Mouse (Mus musculus) thymus, postnatal 0 days (tissue): ENCODE data around the gene Dpp8. TPM values are rescaled to one million over a fixed set of nuclear protein-coding genes. Genes with fewer than 3 reads are reported as not detected.
"Not testable (repeated sequence)": the region's sequence is repeated elsewhere in the genome, so short reads cannot be mapped to it uniquely, and the experiment has no call there.

Source experiments
- DNase-seq: peaks from one replicate; pipeline ENCODE4 v3.0.0-alpha.2; 2015; ENCODE audit warnings: low spot score
- polyA plus RNA-seq: library from polyadenylated mRNA; unstranded; fragments of >200 nt; fragmentation: Nextera tagmentation; extraction: Ambion mirVana; gene quantifications from 2 replicates; pipeline ENCODE4 v1.2.1, GENCODE M21; 2015

Dpp8 gene
- polyA plus RNA-seq, result 29.4 and 30.6 TPM in 2 replicates

DNA sequence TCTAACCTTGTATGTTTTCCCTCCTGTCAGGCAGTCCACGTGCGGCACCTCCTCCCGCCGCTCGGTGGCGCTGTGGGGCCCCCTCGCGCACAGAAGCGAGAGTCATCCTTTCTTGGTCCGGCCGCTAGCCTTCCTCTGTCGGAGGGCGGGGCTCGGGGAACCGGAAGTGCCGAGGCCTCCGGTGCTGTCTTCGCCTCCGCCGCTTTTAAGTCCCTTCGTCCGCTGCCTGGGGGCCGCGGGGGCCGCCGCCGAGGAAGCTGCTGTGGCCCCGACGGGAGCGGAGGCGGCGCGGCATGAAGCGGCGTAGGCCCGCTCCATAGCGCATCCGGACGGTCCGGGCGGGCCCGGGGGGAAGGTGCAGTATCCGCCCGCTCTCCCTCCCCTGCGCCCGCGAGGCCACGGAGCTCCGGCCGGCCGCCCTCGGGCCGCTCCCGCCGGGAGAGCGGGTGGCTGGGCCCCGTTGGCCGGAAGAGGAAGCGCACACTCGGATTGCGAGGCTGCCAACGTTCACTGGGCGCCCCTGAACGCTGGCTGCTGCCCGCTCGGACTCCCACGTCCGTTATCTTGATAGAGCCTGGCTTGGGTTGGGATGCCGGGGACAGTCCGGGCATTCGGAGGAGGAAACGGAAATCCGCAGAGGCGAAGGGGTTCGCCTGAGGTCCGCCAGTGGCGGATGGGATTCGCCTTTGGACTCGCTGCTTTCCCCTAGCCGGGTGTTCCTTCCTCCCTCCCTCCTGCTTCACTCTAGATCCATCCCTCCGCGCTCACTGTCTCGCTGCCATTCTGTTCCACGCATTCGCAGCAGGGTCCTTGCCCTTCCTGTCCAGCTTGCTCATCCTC lies at the start of gene Dpp8:
Gene Dpp8 (plus strand): TSS at position 146 of the 840 bp plus-strand sequence.
- peak; percentile 96 for DNase-seq

DNA sequence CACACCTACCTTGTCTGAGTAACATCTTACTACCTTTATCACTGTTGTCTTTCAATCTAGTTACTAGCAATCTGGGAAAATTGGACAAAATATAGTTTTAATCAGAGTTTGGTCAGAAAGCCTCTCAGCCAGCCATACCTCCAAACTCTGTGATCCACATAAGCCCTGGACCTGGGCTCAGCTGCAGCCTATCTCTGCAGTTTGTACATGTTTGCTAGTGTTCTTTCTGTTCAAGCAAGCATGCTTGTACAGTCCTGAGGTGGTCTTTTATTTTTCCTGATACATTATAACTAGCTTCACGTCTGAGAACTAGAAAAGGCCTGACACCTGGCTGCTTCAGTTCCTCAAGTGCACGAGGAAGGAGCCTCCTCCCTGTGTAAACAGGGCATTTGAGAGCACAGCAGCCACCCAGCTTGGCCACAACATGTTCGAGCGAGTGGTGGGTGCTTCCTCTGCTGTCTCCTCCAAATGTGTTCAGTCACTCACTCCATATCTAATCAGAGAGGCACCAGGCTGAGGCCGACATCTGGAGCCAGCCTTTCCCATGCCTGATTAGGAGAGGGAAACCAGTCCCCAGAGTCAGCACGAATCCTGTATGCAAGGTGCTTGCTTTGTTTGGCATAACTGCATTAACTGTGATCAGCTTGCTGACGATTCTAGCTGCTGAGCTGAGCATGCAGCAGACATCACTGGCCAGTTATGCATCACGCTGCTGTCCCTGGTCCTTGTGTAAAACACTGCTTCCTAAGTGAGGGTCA lies 47.0 kb upstream of the Dpp8 start:
- DNase-seq, result no peak

DNA sequence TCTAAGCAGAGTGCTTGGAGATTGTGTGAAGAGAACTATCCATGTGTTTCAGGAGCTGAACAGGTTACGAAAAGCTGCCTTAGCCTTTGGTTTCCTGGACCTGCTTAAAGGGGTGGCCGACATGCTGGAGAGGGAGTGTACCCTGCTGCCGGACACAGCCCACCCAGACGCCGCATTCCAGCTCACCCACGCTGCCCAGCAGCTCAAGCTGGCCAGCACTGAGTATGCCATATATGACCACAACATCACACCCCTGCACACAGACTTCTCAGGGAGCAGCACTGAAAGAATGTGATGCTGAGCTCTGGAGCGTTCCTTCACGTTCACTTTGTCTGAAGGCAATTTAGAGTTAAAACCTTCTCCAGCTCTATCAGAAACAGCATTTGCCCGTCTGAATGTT lies 46.4 kb upstream of the Dpp8 start:
- DNase-seq, result no peak

DNA sequence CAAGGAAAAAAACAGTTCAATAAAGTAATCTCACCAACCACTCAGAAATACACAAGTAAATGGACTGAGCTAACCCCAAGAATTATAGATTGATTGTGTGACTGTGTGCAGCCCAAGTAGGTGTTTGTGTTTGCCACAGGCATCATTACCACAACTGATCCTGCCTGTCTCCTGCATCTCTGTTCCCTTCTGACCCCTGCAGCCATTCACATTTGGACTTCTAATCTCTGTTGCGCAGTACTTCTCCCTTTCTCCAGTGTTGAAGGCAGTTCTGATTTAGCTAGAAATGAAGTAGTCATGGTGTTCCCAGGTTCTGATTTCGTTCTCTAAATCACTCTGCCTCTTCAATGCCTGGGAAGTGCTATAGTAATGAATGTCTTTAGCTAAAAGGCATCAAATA lies 44.6 kb upstream of the Dpp8 start:
- DNase-seq, result no peak

DNA sequence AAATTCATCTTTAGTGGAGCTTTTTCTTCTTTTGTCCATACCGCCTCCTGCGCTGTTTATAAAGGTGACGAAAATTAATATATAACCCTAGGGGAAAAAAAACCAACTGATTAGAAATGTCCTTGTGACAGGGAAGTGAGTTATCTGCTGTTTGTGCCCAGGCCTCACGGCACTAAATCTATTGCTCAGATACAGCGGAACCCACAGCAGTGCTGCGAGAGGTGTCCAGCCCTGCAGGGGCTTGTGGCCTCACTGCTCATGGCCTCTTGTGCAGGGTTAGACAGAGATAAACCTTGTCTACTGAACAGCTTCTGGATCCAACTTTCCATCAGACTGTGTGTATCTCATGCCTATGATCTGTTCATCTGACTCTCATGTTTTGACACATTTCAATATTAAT lies 43.8 kb upstream of the Dpp8 start:
- DNase-seq, result no peak

DNA sequence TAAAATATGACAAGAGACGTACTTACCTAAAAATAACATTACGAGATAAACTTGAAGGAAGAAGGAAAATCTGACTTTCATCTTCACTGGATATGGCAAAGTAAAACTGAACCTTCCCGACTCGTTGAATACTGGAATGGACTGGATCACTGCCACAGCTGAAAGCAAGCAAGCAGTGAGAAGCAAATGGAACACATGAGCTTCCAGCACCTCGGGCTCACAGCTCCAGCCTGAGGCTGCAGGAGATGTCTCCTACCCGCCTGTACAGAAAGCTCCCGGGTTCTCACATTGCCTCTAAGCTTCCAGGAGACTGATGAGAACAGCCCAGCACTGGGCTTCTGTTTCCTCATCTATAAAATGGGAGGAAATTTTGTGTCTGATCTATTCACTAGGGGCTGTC lies 41.9 kb upstream of the Dpp8 start:
- DNase-seq, result no peak

DNA sequence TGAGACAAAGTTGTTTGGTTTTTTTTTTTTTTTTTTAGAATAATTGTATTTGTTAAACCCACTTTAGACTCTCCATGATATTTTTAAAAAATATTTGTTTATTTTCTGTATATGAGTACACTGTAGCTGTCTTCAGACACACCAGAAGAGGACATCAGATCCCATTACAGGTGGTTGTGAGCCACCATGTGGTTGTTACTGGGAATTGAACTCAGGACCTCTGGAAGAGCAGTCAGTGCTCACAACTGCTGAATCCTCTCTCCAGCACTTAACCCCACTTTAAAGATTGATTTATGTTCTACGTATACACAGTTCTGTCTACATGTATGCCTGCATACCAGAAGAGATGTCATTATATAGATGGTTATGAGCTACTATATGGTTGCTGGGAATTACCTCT lies 36.8 kb upstream of the Dpp8 start:
- not testable (repeated sequence) for DNase-seq

DNA sequence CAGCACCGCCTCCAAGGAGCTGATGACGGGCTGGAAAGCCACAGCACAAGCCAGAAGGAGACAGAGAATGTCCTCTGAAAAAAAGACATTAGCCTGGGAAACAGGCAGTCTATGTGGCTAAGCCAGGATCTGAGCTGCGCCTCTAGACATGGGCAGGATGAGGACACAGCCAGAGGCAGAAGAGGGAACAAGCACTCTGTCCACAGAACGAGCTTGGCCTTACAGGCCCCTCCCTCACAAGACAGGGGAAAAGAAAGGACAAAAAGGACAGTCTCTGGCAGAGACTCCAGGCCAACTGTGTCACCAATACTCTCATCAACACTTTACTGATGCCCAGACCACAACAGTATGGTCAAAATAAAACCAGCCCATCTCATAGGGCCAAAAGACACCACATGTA lies 30.7 kb upstream of the Dpp8 start:
- no peak for DNase-seq

DNA sequence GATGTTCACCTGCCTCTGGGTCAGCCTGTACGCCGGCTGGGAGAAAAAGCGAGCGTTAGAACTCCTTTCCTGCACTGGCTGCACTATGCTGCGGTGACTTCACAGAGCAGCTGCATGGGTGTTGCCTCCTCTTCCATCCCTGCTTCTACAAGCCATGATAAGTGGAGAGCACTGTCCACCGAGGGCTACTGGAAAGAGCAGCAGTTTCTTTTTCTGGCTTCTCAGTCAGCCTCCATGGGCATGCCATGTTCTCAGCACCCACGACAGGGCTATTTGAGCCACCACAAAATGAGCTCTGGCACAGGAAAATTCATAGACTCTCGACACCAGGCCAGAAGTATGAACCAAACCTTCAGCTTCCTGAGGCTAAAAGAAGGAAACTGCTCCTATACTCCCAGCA lies 26.5 kb upstream of the Dpp8 start:
- no peak for DNase-seq

DNA sequence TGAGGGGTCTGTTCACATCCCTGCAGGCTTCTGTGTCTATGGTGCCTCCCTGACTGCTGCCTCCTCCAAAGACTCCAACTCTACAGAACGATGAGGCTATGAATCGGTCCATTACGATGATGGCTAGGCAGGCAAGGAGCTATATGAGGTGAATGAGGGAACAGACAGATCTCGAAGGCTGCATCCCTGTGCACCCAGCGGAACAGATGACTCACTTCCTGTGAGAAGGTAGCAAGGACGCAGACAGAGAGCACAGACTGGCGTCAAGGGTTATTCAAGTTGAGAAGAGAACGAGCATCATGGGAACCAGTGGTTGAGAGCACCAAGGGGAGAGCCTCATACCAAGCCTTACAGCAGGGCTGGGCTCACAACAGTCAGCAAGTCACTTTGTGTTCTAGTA lies 21.6 kb upstream of the Dpp8 start:
- DNase-seq, result peak; percentile 32

DNA sequence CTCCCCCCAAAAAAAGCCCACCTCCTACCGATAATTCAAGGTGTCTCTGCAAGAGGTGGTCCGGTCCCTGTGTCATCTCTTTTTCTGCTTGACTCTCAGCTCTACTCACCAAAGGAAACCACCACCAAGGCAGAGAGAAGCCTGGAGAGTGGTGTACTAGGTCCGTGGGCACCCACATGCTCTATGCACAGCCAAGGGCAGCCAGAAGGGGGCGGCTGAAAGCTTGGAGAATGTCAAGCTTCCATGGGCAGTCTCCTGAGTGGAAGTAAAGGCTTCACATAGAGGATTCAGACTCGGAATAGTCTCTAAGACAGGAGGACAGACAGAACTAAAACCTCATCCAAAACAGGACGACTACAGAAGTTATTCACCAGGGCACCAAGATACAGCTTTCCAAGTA lies 20.9 kb upstream of the Dpp8 start:
- peak; percentile 3 for DNase-seq

DNA sequence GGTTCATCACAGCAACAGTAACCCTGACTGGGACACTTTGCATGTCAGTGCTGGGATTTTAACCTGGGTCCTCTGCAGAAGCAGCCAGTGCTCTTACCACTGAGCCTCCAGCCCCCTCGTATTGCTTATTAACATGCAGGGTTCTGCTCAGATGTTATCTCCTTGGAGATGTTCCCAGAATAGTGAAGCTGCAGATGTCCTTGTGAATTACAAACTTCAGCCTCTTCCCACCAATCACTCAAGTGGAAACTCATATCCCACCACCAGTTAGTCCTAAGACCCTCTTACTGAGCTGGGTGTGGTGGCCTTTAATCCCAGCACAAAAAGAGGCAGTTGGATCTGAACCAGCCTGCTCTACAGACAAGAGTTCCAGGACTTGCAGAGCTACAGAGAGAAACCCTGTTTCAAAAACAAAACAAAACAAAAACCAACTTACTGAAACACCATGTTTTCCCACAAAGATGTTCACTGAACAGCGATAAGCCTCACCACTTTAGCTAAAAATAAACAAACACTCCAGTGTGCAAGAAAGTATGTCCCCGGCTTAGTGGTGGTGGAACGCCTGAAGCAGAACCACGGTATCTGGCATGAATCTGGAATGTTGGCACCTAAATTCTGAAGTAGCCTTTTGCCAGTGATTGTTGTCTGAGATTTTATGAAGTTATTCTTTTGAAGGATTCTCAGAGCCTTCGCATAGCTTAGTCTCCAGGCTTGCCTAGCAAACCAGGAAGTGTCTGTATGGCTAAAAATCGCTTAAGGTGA lies 16.6 kb upstream of the Dpp8 start:
- no peak for DNase-seq

DNA sequence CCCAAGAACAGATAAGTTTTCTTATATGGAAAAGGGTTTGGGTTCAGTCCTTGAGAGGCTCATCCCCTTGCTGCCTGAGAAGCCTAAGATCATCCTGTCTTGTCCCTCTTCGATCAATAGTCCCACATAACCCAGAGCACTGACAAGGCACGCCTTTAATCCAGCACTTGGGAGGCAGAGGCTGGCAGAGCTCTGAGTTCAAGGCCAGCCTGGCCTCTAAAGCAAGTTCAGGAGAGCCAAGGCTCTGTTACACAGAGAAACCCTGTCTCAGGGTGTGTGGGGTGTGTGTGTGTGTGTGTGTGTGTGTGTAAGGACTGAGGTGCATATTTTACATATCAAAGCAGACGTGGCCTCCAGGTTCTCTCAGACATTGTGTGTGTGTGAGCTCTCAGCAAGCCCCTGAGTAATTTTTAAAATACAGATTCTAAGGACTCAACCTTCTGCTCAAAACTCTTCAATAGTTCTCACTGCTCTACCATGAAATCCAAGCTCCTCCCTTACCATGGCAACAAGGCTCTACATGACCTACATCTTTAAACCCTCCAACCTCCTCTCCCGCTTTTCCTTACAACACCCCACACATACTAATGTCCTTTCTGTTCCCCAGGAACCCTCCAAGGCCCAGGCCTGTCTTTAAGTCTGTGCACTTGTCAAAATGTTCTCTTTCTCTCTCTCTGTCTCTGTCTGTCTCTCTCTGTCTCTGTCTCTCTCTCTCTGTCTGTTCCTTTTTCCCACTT lies 15.8 kb upstream of the Dpp8 start:
- DNase-seq, result no peak

DNA sequence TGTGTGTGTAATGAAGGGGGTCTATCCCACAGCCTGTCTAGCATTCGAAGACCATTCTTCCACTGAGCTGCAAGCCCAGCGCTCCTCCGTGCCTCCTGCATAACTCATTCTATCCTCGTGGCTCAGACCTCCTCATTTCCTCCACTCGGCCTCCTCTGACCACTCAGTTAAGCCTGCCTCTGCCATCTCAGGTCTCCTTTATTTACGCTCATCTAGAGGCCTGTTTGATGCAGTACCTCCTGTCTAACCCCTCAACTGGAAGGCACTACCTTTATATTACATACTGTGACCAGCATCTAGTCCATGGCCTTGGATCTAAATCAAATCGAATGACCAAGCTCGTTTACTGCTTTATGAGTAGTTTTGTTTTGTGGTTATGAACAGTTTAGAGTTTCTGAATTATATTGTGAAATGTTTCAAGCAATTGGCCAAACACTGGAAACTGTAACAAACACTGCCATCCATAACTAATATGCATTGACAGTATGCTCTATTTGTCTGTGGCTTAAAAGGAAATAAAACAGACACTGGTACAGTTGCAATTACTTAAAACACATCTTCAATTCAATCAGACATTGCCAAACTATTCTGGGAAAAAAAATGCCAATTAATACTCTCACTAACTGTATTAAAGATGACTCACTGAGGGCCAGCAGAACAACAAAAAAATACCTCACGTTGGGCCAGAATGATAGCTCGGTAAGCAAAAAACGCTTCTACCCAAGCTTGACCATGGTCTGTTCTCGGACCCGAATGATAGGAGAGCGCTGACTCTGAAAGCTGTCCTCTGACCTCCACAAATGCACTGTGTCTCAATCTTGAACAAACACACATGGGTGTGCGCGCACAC lies 15.0 kb upstream of the Dpp8 start:
- no peak for DNase-seq

DNA sequence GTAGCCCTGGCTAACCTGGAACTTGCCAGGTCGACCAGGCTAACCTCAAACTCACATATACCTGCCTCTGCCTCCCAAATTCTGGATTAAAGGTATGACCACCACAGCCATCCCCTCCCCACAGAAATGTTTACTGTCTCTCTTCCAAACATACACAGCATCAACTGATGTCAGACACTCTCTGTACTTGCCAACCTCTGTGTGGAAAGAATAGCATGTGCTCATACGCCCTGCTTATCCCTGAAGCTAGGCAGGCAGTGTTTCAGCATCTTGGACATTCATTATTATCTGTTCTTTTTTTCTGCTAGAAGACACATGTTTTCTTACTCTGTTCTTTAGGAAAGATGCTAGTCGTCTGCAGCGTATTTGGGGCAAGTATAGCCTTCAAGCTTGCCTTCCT lies 14.3 kb upstream of the Dpp8 start:
- no peak for DNase-seq

DNA sequence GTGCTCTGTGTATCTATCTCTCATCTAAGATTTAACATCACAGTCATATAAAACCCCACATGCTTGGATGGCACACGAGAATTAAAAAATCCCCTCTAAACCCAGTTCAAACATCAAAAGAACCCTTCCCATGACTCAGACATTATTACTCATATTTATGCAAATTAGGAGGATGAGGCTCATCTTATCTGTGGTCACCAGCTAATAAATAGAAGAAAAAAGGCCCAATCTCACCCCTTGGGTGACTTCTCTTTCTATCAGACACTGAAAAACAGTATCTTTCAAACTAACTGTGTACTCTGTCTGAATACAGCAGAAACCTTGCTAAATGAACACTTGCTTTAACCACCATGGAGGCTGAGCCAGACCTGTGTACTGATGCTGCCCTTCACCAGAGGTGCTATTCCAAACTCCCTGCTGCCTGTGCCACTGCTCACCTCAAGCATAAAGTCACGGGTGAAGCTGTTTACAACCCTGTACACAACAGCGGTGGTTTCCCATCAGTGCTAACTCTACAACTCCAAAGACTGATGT lies 13.6 kb upstream of the Dpp8 start:
- no peak for DNase-seq

DNA sequence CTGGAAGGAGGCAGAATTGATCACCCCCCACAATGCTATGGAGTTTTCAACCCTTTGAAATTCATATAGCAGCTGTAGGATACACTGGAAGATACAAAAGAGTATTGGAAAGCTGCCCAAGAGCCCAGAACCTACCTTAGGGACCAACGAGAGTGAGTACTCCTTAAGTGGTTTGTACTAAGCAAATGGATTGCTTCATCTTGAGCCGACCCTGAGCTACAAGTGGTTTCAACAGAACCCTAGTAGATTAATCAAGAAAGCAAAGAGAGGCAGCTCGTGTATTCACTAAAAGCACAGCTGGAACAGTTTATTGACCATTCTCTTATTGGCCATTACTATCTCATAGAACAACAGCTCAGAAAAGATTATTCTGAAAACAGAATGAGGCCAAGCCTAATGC lies 13.1 kb upstream of the Dpp8 start:
- no peak for DNase-seq

DNA sequence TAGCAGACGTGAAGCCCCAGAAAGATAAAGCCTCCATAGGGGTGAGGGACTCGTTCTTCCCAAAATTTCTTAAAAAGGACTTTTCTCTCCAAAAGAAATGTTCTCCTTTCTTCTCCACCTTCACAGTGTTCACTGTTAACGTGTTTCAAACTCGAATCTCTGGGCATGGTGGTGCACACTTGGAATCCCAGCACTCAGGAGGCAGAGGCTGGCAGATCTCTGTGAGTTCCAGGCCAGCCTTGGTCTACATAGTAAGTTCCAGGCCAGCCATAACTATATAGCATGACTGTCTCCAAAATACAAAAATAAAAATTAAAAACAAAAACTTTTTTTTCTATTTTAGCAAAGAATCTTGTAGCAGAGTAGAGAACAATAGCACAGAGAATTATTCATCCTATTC lies 12.1 kb upstream of the Dpp8 start:
- DNase-seq, result no peak

DNA sequence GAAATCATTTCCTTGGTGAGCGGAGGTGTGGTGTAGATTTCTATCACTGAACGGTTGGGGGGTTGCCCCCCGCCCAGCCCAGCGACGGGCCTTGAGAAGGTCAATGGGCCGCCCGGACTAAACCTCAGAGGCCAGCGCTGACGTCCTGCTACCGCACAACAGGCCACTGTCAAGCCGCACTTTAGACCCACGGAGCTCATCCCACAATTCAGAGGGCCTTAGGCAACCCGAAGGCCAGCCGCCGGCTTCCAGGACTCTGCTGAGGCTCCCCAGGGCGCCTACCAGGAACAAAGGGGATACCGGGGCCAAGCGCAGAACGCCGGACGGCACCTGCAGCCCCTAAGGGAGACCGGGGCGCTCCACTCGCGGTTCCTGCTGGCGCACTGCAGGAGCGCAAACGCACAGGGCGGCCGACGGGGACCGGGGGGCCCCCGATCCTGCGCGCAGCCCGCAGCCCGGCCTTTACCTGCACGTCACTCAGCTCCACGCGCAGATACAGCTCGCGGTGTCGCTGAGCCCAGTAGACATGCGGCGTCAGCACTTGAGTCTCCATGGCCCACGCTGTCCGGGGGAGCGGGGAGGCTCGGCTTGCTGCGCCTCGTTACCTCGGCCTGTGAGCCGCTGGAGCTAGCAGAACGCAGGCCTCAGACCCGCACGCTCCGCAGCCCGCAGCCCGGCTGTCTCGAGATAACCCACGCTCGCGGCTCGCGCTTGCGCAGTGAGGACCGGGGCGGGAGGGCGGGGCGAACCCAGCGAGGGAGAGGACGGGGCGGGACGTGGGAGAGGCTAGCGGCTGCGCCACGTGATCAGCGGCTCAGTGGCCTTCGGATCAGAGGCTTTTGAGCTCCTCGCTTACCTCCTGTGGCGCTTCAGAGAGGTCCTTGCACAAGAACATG lies 11.0 kb upstream of the Dpp8 start, which contains the start of gene Hacd3:
Gene Hacd3 (minus strand): TSS at position 703 of the 896 bp plus-strand sequence.
- DNase-seq, result peak; percentile 91
